Mouse (Mus musculus): ENCODE results near the gene Srp9.

DNA sequence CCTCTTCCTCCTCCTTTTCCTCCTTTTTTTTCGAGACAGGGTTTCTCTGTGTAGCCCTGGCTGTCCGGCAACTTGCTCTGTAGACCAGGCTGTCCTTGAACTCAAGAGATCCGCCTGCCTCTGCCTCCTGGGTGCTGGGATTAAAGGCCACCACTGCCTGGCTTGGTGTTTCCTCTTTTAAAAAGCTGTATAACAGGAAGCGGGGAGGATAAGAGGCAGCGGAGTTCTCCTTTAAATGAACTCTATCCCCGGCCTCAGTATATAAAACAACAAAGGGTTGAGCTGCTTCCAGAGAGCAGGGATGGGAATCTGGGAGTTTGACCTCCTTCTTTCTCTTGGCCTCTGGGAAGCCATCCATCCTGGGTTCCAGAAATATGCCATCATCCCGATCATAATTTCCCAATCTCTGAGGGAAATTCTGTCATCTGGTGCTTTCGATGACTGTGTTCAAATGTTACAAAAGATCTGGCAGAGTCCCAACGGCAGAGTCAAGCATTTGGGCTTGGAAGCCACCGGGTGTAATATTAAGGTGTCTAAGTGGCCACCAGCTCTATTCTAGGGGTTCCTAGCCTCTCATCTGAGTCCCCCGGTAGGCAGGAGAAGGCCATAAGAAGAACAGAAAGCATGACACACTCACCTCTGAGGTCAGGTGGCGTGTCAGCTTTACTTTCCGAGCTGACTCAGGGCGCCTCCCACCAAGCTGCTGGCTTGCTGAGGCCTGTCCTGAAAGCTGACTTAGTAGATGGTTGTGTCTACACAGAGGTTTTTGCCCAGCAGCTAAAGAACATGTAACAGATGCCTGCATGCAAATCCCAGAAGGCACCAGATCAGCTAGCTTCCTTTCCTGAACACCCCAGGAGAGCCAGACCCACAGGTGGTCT, 36.5 kb upstream of the Srp9 start:
- TF ChIP-seq CTCF (IDR thresholded peaks at IDR 0.05; ENCODE audit: low read depth) (no peak), EP300 (IDR thresholded peaks at IDR 0.05; ENCODE audit: low read depth) (no peak)

Measured in liver, postnatal 0 days (tissue).